Comparison of ENCODE assay signal across 26 mouse cellular contexts in genomic region chr6:29207017-29207416, GRCm38 (mm10). TPM values are rescaled to one million over a fixed set of nuclear protein-coding genes. Genes with fewer than 3 reads are reported as not detected.
A peak's percentile ranks its signal among the peaks of the same experiment; 100 is the strongest.
DNase-seq lines count a peak whose midpoint lies in the region; ATAC-seq lines count a peak whose summit lies in the region.
"Had no signal": no experiment of that assay in that cellular context is flagged by ENCODE, and none has a peak within 500 bp of the region (broad histone marks: within the 10 kb centered on the region; RNA-seq: fewer than 3 reads in every experiment).

No protein-coding gene starts in this region.

- H3K27ac ChIP-seq in forebrain, embryonic 10.5 days: no peak overlapping the region
- H3K27ac ChIP-seq in forebrain, embryonic 13.5 days: no peak overlapping the region
- H3K27ac ChIP-seq in intestine, embryonic 14.5 days (ENCODE audit: low read depth): no peak overlapping the region
- H3K27ac ChIP-seq in intestine, embryonic 16.5 days (ENCODE audit: low read length): no peak overlapping the region
- no peak overlapping the region for H3K27ac ChIP-seq in midbrain, embryonic 11.5 days (ENCODE audit: low read depth, low read length)
- H3K27ac ChIP-seq in midbrain, embryonic 13.5 days: no peak overlapping the region
- H3K27ac ChIP-seq: embryonic facial prominence, embryonic 10.5 days; embryonic facial prominence, embryonic 12.5 days; forebrain, embryonic 12.5 days; forebrain, embryonic 15.5 days had no signal

- DNase-seq in forebrain, embryonic 10.5 days (ENCODE audit: extremely low spot score, low spot score): peak; percentile 9
- peak; percentile 24 for DNase-seq in intestine, embryonic 14.5 days (ENCODE audit: low spot score)
- peak; percentile 64 for DNase-seq in midbrain, embryonic 11.5 days (ENCODE audit: low spot score, missing footprints)
- peak; percentile 26 for DNase-seq in testis, postnatal 10 days (ENCODE audit: low spot score)
- no peak for DNase-seq in testis, postnatal 14 days (ENCODE audit: low spot score)
- DNase-seq: adrenal gland, adult 8-10 months; adrenal gland, postnatal 14 days; adrenal gland, postnatal 36 days; B cell, adult 2 months; cerebellum, adult 11-12 months; cerebellum, adult 2 months; cerebellum, adult 9-10 months; cerebellum, postnatal 10 days; cerebellum, postnatal 25 days had no signal

- H3K4me2 ChIP-seq in forebrain, embryonic 13.5 days: no peak overlapping the region
- H3K4me2 ChIP-seq in intestine, embryonic 14.5 days (ENCODE audit: low read length): no peak overlapping the region
- H3K4me2 ChIP-seq in intestine, embryonic 16.5 days (ENCODE audit: low read depth, low read length): no peak overlapping the region
- H3K4me2 ChIP-seq in midbrain, embryonic 11.5 days: no peak overlapping the region
- no peak overlapping the region for H3K4me2 ChIP-seq in midbrain, embryonic 13.5 days (replicated peaks)
- H3K4me2 ChIP-seq: embryonic facial prominence, embryonic 12.5 days; forebrain, embryonic 12.5 days; forebrain, embryonic 15.5 days had no signal

- no peak for ATAC-seq in forebrain, embryonic 13.5 days
- no peak for ATAC-seq in intestine, embryonic 14.5 days (replicated peaks; ENCODE audit: low FRiP score, low TSS enrichment, low read depth)
- ATAC-seq in intestine, embryonic 16.5 days: no peak
- ATAC-seq in midbrain, embryonic 11.5 days (ENCODE audit: low FRiP score): no peak
- no peak for ATAC-seq in midbrain, embryonic 13.5 days
- ATAC-seq: activated CD4-positive, CD25-positive, alpha-beta regulatory T cell, adult 4 months; CD4-positive, CD25-positive, alpha-beta regulatory T cell, adult 4 months; forebrain, embryonic 15.5 days; Patski had no signal

- peaks cover 45% of the 10 kb centered on the region for H3K36me3 ChIP-seq in forebrain, embryonic 10.5 days (replicated peaks)
- H3K36me3 ChIP-seq in forebrain, embryonic 13.5 days (ENCODE audit: poor library complexity, severe bottlenecking): peaks cover 40% of the 10 kb centered on the region
- H3K36me3 ChIP-seq in intestine, embryonic 14.5 days (ENCODE audit: control insufficient read depth, insufficient read depth, low read length): peaks cover 41% of the 10 kb centered on the region
- peaks cover 4% of the 10 kb centered on the region; the same call in 1 of the 2 replicates for H3K36me3 ChIP-seq in intestine, embryonic 16.5 days (ENCODE audit: control insufficient read depth, insufficient read depth, low read length)
- H3K36me3 ChIP-seq in midbrain, embryonic 11.5 days (ENCODE audit: control insufficient read depth, insufficient read depth, low read length): peaks cover 3% of the 10 kb centered on the region; the same call in 1 of the 2 replicates
- H3K36me3 ChIP-seq in midbrain, embryonic 13.5 days: peaks cover 44% of the 10 kb centered on the region

- H3K4me3 ChIP-seq in forebrain, embryonic 10.5 days: no peak overlapping the region
- no peak overlapping the region for H3K4me3 ChIP-seq in forebrain, embryonic 13.5 days
- H3K4me3 ChIP-seq in intestine, embryonic 14.5 days (ENCODE audit: low read depth, low read length): no peak overlapping the region
- H3K4me3 ChIP-seq in intestine, embryonic 16.5 days (ENCODE audit: low read length): no peak overlapping the region
- H3K4me3 ChIP-seq in midbrain, embryonic 11.5 days (ENCODE audit: low read depth, low read length): no peak overlapping the region
- no peak overlapping the region for H3K4me3 ChIP-seq in midbrain, embryonic 13.5 days (replicated peaks)
- H3K4me3 ChIP-seq: embryonic facial prominence, embryonic 10.5 days; embryonic facial prominence, embryonic 12.5 days; forebrain, embryonic 12.5 days; forebrain, embryonic 15.5 days had no signal

- no peaks in the 10 kb centered on the region for H3K27me3 ChIP-seq in forebrain, embryonic 10.5 days (ENCODE audit: poor library complexity, severe bottlenecking)
- H3K27me3 ChIP-seq in forebrain, embryonic 13.5 days: no peaks in the 10 kb centered on the region
- no peaks in the 10 kb centered on the region for H3K27me3 ChIP-seq in intestine, embryonic 14.5 days (replicated peaks; ENCODE audit: control insufficient read depth, insufficient read depth, low read length)
- no peaks in the 10 kb centered on the region for H3K27me3 ChIP-seq in intestine, embryonic 16.5 days (replicated peaks; ENCODE audit: control insufficient read depth, insufficient read depth, low read length)
- no peaks in the 10 kb centered on the region for H3K27me3 ChIP-seq in midbrain, embryonic 11.5 days (ENCODE audit: control insufficient read depth, insufficient read depth, low read length)
- no peaks in the 10 kb centered on the region for H3K27me3 ChIP-seq in midbrain, embryonic 13.5 days
- H3K27me3 ChIP-seq: CH12.LX; embryonic facial prominence, embryonic 12.5 days; forebrain, embryonic 12.5 days; forebrain, embryonic 15.5 days; Patski had no signal

- H3K4me1 ChIP-seq in forebrain, embryonic 10.5 days: peaks cover 25% of the 10 kb centered on the region
- H3K4me1 ChIP-seq in forebrain, embryonic 13.5 days: peaks cover 18% of the 10 kb centered on the region
- H3K4me1 ChIP-seq in intestine, embryonic 14.5 days (replicated peaks; ENCODE audit: control insufficient read depth, insufficient read depth, low read length): peaks cover 8% of the 10 kb centered on the region
- H3K4me1 ChIP-seq in intestine, embryonic 16.5 days (ENCODE audit: control insufficient read depth, insufficient read depth, low read length): peaks cover 9% of the 10 kb centered on the region
- peaks cover 5% of the 10 kb centered on the region for H3K4me1 ChIP-seq in midbrain, embryonic 11.5 days (ENCODE audit: control insufficient read depth, insufficient read depth, low read length)
- peaks cover 30% of the 10 kb centered on the region for H3K4me1 ChIP-seq in midbrain, embryonic 13.5 days (replicated peaks)

- WGBS in forebrain, embryonic 10.5 days: 87% methylated on average over 5 of the region's 5 CpGs
- WGBS in forebrain, embryonic 13.5 days: 90% methylated on average over 5 of the region's 5 CpGs
- WGBS in intestine, embryonic 14.5 days: 87% methylated on average over 5 of the region's 5 CpGs
- WGBS in intestine, embryonic 16.5 days: 81% methylated on average over 5 of the region's 5 CpGs
- 86% methylated on average over 5 of the region's 5 CpGs for WGBS in midbrain, embryonic 11.5 days
- WGBS in midbrain, embryonic 13.5 days: 85% methylated on average over 5 of the region's 5 CpGs

- no peak overlapping the region for H3K9ac ChIP-seq in forebrain, embryonic 13.5 days
- H3K9ac ChIP-seq in intestine, embryonic 14.5 days (ENCODE audit: low read length): no peak overlapping the region
- no peak overlapping the region for H3K9ac ChIP-seq in intestine, embryonic 16.5 days (ENCODE audit: low read depth, low read length)
- no peak overlapping the region for H3K9ac ChIP-seq in midbrain, embryonic 11.5 days (ENCODE audit: low read length)
- no peak overlapping the region for H3K9ac ChIP-seq in midbrain, embryonic 13.5 days (replicated peaks)
- H3K9ac ChIP-seq: embryonic facial prominence, embryonic 12.5 days; forebrain, embryonic 12.5 days; forebrain, embryonic 15.5 days had no signal

- H3K9me3 ChIP-seq in forebrain, embryonic 10.5 days: no peaks in the 10 kb centered on the region
- no peaks in the 10 kb centered on the region for H3K9me3 ChIP-seq in forebrain, embryonic 13.5 days (replicated peaks)
- no peaks in the 10 kb centered on the region for H3K9me3 ChIP-seq in intestine, embryonic 14.5 days (ENCODE audit: control insufficient read depth, low read length)
- H3K9me3 ChIP-seq in intestine, embryonic 16.5 days (ENCODE audit: control insufficient read depth, low read length): no peaks in the 10 kb centered on the region
- no peaks in the 10 kb centered on the region for H3K9me3 ChIP-seq in midbrain, embryonic 11.5 days (ENCODE audit: control insufficient read depth, low read length)
- no peaks in the 10 kb centered on the region for H3K9me3 ChIP-seq in midbrain, embryonic 13.5 days
- H3K9me3 ChIP-seq: embryonic facial prominence, embryonic 10.5 days; embryonic facial prominence, embryonic 12.5 days; forebrain, embryonic 12.5 days; forebrain, embryonic 15.5 days; G1E had no signal

RNA-seq across cellular contexts. Expression of gene Impdh1, which starts 9.1 kb away (rescaled TPM):
- polyA plus RNA-seq in forebrain, embryonic 10.5 days (2016; fragmentation: Nextera tagmentation; extraction: Ambion mirVana): 39.6 and 39.7 TPM in 2 replicates
- 37.6 and 39.2 TPM in 2 replicates for polyA plus RNA-seq in forebrain, embryonic 13.5 days (2015; fragmentation: Nextera tagmentation; extraction: Ambion mirVana)
- 47.5 and 48.1 TPM in 2 replicates for polyA plus RNA-seq in intestine, embryonic 14.5 days (2014; fragmentation: Nextera tagmentation; extraction: Ambion mirVana)
- polyA plus RNA-seq in intestine, embryonic 16.5 days (2015; fragmentation: Nextera tagmentation; extraction: Ambion mirVana): 39.7 and 40.1 TPM in 2 replicates
- 36.9 and 42.0 TPM in 2 replicates for polyA plus RNA-seq in midbrain, embryonic 11.5 days (2014; fragmentation: Nextera tagmentation; extraction: Ambion mirVana)
- 43.5 and 51.8 TPM in 2 replicates for polyA plus RNA-seq in midbrain, embryonic 13.5 days (2015; fragmentation: Nextera tagmentation; extraction: Ambion mirVana)

RNA-seq across cellular contexts. Expression of gene Prrt4, which starts 27.6 kb away (rescaled TPM):
- 1.3 and 1.8 TPM in 2 replicates for polyA plus RNA-seq in forebrain, embryonic 10.5 days (2016; fragmentation: Nextera tagmentation; extraction: Ambion mirVana)
- 1.5 and 1.8 TPM in 2 replicates for polyA plus RNA-seq in forebrain, embryonic 13.5 days (2015; fragmentation: Nextera tagmentation; extraction: Ambion mirVana)
- polyA plus RNA-seq in intestine, embryonic 14.5 days (2014; fragmentation: Nextera tagmentation; extraction: Ambion mirVana): 0.52 and 0.78 TPM in 2 replicates
- polyA plus RNA-seq in intestine, embryonic 16.5 days (2015; fragmentation: Nextera tagmentation; extraction: Ambion mirVana): 0.23 and 0.27 TPM in 2 replicates
- polyA plus RNA-seq in midbrain, embryonic 11.5 days (2014; fragmentation: Nextera tagmentation; extraction: Ambion mirVana): 0.53 and 0.58 TPM in 2 replicates
- 2.7 and 3.6 TPM in 2 replicates for polyA plus RNA-seq in midbrain, embryonic 13.5 days (2015; fragmentation: Nextera tagmentation; extraction: Ambion mirVana)
- polyA plus RNA-seq: activated CD4-positive, CD25-positive, alpha-beta regulatory T cell, adult 4 months; G1E had no signal

RNA-seq across cellular contexts. Expression of gene Rbm28, which starts 42.2 kb away (rescaled TPM):
- polyA plus RNA-seq in forebrain, embryonic 10.5 days (2016; fragmentation: Nextera tagmentation; extraction: Ambion mirVana): 53.8 and 58.1 TPM in 2 replicates
- polyA plus RNA-seq in forebrain, embryonic 13.5 days (2015; fragmentation: Nextera tagmentation; extraction: Ambion mirVana): 46.9 and 48.8 TPM in 2 replicates
- 44.6 and 49.7 TPM in 2 replicates for polyA plus RNA-seq in intestine, embryonic 14.5 days (2014; fragmentation: Nextera tagmentation; extraction: Ambion mirVana)
- 23.5 and 25.5 TPM in 2 replicates for polyA plus RNA-seq in intestine, embryonic 16.5 days (2015; fragmentation: Nextera tagmentation; extraction: Ambion mirVana)
- polyA plus RNA-seq in midbrain, embryonic 11.5 days (2014; fragmentation: Nextera tagmentation; extraction: Ambion mirVana): 60.5 and 64.4 TPM in 2 replicates
- 47.2 and 48.5 TPM in 2 replicates for polyA plus RNA-seq in midbrain, embryonic 13.5 days (2015; fragmentation: Nextera tagmentation; extraction: Ambion mirVana)
